Mouse (Mus musculus): ENCODE measurements around the gene Epb41l2. TPM values are rescaled to one million over a fixed set of nuclear protein-coding genes. Genes with fewer than 3 reads are reported as not detected.

Gene Epb41l2
- polyA plus RNA-seq, 1 experiment from 2014 or later = 41.3 TPM

DNA sequence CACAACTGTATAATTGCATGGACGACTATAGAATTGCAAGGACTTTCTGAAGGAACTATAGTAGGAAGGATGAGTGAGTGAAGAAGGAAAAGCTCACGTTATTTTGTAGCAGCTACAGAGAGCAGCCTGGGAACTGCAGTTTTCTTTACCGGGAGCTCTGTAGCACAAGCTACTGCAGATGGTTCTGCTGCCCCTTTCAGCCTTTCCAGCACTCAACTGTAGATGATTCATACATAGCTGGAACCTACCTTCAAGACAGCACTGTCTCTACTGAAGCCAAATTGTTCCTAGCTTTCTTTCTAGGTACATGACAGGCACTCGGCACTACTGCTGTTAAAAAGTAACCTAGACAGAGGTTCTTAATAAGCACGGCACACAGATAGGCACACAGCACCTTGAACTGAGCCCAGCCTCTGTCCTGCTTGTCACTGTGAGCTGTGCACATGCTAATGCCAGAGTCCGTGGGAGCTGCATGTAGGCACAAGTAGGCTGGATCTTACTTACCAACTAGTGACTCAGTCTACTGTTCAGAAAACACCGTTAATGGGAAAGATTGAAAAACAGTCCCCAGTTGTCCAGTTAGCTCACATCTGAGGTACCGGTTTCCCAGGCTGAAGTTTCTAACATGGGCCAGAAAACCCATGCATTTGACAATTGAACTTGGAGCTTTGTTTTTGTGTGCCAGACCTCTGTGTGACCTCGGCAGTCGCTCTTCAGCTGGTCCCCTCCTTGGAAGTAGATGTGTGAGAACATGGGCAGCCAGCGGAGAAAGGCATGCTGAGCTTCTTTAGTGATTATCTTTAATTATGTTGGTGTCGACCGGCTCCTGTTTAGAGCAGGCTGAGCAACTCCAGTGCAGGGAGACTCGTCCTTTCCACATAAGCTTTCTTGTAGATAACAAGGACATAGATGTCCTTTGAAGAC is 38.4 kb downstream of the Epb41l2 start:
- in situ Hi-C loops (cut with MboI; ENCODE audit: low pct_unique_long_range_greater_than_20kb) = no loop called here
- H3K27me3 ChIP-seq = no peaks in the 10 kb centered on the region
- CTCF ChIA-PET = interaction anchor here (0.9 to 1.6 kb wide), 5 partner anchors 11 to 63 kb away, joined by 3 to 5 read pairs (median 4); no protein-coding TSS in a partner anchor
- TF ChIP-seq CTCF (IDR thresholded peaks at IDR 0.05) = no peak
- DNase-seq (ENCODE audit: low read depth, low spot score) (no peak), ATAC-seq (no peak)
- POLR2A ChIA-PET = interaction anchor here (0.6 kb wide), 2 partner anchors 42 to 274 kb away, joined by 3 to 5 read pairs; no protein-coding TSS in a partner anchor

- ChIA-PET POLR2A (no interaction called here), CTCF (interaction anchor here (1.1 to 1.6 kb wide), 2 partner anchors 12 to 62 kb away, joined by 3 read pairs; no protein-coding TSS in a partner anchor)
- H3K27me3 ChIP-seq = no peaks in the 10 kb centered on the region
- TF ChIP-seq CTCF (IDR thresholded peaks at IDR 0.05) = no peak
- ATAC-seq (no peak), DNase-seq (ENCODE audit: low read depth, low spot score) (no peak)
- in situ Hi-C loops (cut with MboI; ENCODE audit: low pct_unique_long_range_greater_than_20kb) = no loop called here
Measured at GRCm38 (mm10) chr10:25399016-25399415, 39.4 kb downstream of the Epb41l2 start.

- in situ Hi-C loops (cut with MboI; ENCODE audit: low pct_unique_long_range_greater_than_20kb) = no loop called here
- ATAC-seq = no peak
- no peaks in the 10 kb centered on the region for H3K27me3 ChIP-seq
- no peak for DNase-seq (ENCODE audit: low read depth, low spot score)
- TF ChIP-seq CTCF (IDR thresholded peaks at IDR 0.05) = no peak
- POLR2A ChIA-PET = no interaction called here
- CTCF ChIA-PET = interaction anchor here (1.3 kb wide), 1 partner anchor 33 kb away, joined by 4 read pairs; no protein-coding TSS in a partner anchor
Measured at GRCm38 (mm10) chr10:25400076-25400475, 40.5 kb downstream of the Epb41l2 start.

- CTCF ChIA-PET = interaction anchor here (1.3 to 1.6 kb wide), 2 partner anchors 9 to 33 kb away, joined by 4 to 5 read pairs; no protein-coding TSS in a partner anchor
- TF ChIP-seq CTCF (IDR thresholded peaks at IDR 0.05) = no peak
- POLR2A ChIA-PET = no interaction called here
- no peaks in the 10 kb centered on the region for H3K27me3 ChIP-seq
- ATAC-seq (no peak), DNase-seq (ENCODE audit: low read depth, low spot score) (no peak)
- in situ Hi-C loops (cut with MboI; ENCODE audit: low pct_unique_long_range_greater_than_20kb) = no loop called here
Measured at GRCm38 (mm10) chr10:25400646-25401045, 41.0 kb downstream of the Epb41l2 start.

GRCm38 (mm10) chr10:25401356-25401755 is 41.8 kb downstream of the Epb41l2 start:
- TF ChIP-seq CTCF (IDR thresholded peaks at IDR 0.05) = no peak
- H3K27me3 ChIP-seq = no peaks in the 10 kb centered on the region
- ChIA-PET POLR2A (no interaction called here), CTCF (interaction anchor here (1.3 to 1.6 kb wide), 2 partner anchors 8 to 32 kb away, joined by 4 to 5 read pairs; no protein-coding TSS in a partner anchor)
- ATAC-seq (no peak), DNase-seq (ENCODE audit: low read depth, low spot score) (no peak)
- in situ Hi-C loops (cut with MboI; ENCODE audit: low pct_unique_long_range_greater_than_20kb) = no loop called here

DNA sequence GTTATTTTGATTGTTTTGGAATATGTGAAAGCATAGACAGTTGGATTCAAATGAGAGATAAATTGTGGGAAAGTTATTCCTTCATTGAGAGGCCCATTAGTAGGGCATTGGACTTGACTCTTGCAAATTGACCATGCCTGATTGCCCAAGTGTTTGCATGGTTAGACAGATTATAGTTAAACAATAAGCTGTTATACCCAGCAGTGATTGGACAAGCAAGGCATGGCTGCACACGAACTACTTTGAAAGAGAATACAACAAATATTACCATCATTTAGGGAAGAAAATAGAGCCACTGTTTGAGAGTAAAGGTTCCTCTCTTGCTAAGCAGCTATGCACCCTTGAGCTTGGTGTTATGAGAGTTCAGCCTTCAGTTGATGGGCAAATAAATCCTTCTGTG is 43.3 kb downstream of the Epb41l2 start:
- no peak for TF ChIP-seq CTCF (IDR thresholded peaks at IDR 0.05)
- peak; percentile 26 for ATAC-seq
- POLR2A ChIA-PET = no interaction called here

GRCm38 (mm10) chr10:25403813-25404701 is 44.5 kb downstream of the Epb41l2 start:
- ATAC-seq = no peak
- no peak for TF ChIP-seq CTCF (IDR thresholded peaks at IDR 0.05)
- DNase-seq (ENCODE audit: low read depth, low spot score) = no peak
- H3K27me3 ChIP-seq = no peaks in the 10 kb centered on the region
- POLR2A ChIA-PET = no interaction called here
- in situ Hi-C loops (cut with MboI; ENCODE audit: low pct_unique_long_range_greater_than_20kb) = no loop called here
- CTCF ChIA-PET = no interaction called here

More for the DNA sequence above, 43.3 kb downstream of the Epb41l2 start:
- in situ Hi-C loops (cut with MboI; ENCODE audit: low pct_unique_long_range_greater_than_20kb) = no loop called here
- CTCF ChIA-PET = no interaction called here
- no peaks in the 10 kb centered on the region for H3K27me3 ChIP-seq
- DNase-seq (ENCODE audit: low read depth, low spot score) = no peak

- no peak for TF ChIP-seq CTCF (IDR thresholded peaks at IDR 0.05)
- H3K27me3 ChIP-seq = no peaks in the 10 kb centered on the region
- ATAC-seq (no peak), DNase-seq (ENCODE audit: low read depth, low spot score) (no peak)
- ChIA-PET POLR2A (no interaction called here), CTCF (no interaction called here)
- in situ Hi-C loops (cut with MboI; ENCODE audit: low pct_unique_long_range_greater_than_20kb) = no loop called here
Measured at GRCm38 (mm10) chr10:25404702-25405098, 45.1 kb downstream of the Epb41l2 start.

- CTCF ChIA-PET = interaction anchor here (1.3 kb wide), 1 partner anchor 9 kb away, joined by 4 read pairs; no protein-coding TSS in a partner anchor
- no peak for TF ChIP-seq CTCF (IDR thresholded peaks at IDR 0.05)
- no peaks in the 10 kb centered on the region for H3K27me3 ChIP-seq
- POLR2A ChIA-PET = no interaction called here
- DNase-seq (ENCODE audit: low read depth, low spot score) (no peak), ATAC-seq (no peak)
- in situ Hi-C loops (cut with MboI; ENCODE audit: low pct_unique_long_range_greater_than_20kb) = no loop called here
Measured at GRCm38 (mm10) chr10:25405551-25405950, 46.0 kb downstream of the Epb41l2 start.

DNA sequence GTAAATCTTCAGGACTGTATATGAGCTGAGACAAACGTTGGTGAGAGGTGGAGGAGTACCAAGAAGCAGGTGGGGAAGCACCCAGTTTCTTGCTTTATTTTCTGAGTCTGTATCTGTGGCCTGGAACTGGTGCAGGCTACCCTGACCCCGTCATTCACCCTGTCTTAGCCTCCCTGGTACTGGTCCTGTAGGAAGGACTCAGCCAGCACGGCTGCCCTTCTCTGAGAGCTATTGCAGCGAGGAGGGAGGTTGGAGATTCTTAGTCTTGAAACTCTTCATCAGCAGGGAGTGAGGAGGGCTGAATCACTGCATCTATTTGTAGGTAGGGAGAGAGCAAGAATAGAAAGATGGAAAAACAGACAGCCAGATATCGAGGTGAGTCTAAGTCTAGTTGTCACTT is 47.1 kb downstream of the Epb41l2 start:
- no peaks in the 10 kb centered on the region for H3K27me3 ChIP-seq
- in situ Hi-C loops (cut with MboI; ENCODE audit: low pct_unique_long_range_greater_than_20kb) = no loop called here
- ChIA-PET POLR2A (no interaction called here), CTCF (interaction anchor here (1.3 kb wide), 1 partner anchor 10 kb away, joined by 4 read pairs; no protein-coding TSS in a partner anchor)
- ATAC-seq = no peak
- DNase-seq (ENCODE audit: low read depth, low spot score) = no peak
- TF ChIP-seq CTCF (IDR thresholded peaks at IDR 0.05) = no peak
